Mouse (Mus musculus) heart, embryonic 12.5 days (tissue): ENCODE measurements at regions not wholly inside any gene's neighbourhood (a gene's known extent, or its start where the extent isn't known, plus 50 kb on each side); places are given as distances from the start of the nearest gene placed in this dataset.

ENCODE experiments used
- ATAC-seq: fragments of 200-750 bp; cut with Nextera tagmentation; 2 replicates; pipeline ENCODE4 v1.8.0; 2017; ENCODE audit warnings: moderate TSS enrichment, moderate library complexity; ENCODE audit not compliant: insufficient number of reproducible peaks, low FRiP score
- H3K27ac ChIP-seq: fragments of 300-500 bp; sonication (generic); 2 replicates; pipeline ENCODE4 v1.5.1; 2016; ENCODE audit warnings: mild to moderate bottlenecking, moderate library complexity; ENCODE audit not compliant: poor library complexity, severe bottlenecking
- H3K27me3 ChIP-seq: fragments of 300-500 bp; sonication (generic); replicated peaks from 2 replicates; pipeline ENCODE4 v1.6.1; 2016; ENCODE audit warnings: mild to moderate bottlenecking, moderate library complexity
- H3K36me3 ChIP-seq: fragments of 300-500 bp; sonication (generic); 2 replicates; pipeline ENCODE4 v1.6.1; 2016; ENCODE audit warnings: mild to moderate bottlenecking, moderate library complexity
- H3K4me1 ChIP-seq: fragments of 300-500 bp; sonication (generic); replicated peaks from 2 replicates; pipeline ENCODE4 v1.6.1; 2016; ENCODE audit warnings: mild to moderate bottlenecking
- H3K4me2 ChIP-seq: fragments of 300-500 bp; sonication (generic); 2 replicates; pipeline ENCODE4 v1.6.1; 2016; ENCODE audit warnings: mild to moderate bottlenecking, moderate library complexity
- H3K4me3 ChIP-seq: fragments of 300-500 bp; sonication (generic); 2 replicates; pipeline ENCODE4 v1.5.1; 2016; ENCODE audit warnings: mild to moderate bottlenecking
- H3K9ac ChIP-seq: fragments of 300-500 bp; sonication (generic); 2 replicates; pipeline ENCODE4 v1.6.1; 2016; ENCODE audit warnings: mild to moderate bottlenecking, moderate library complexity
- H3K9me3 ChIP-seq: fragments of 300-500 bp; sonication (generic); replicated peaks from 2 replicates; pipeline ENCODE4 v1.6.1; 2016; ENCODE audit warnings: mild to moderate bottlenecking, moderate library complexity
- WGBS: fragments of 180-500 bp; shearing (Covaris S2); methylation state at CpG from one replicate; pipeline ENCODE4 v1.1.7; 2016; 5-methylcytosine and 5-hydroxymethylcytosine counted together

- no peak overlapping the region for H3K4me3 ChIP-seq
- H3K4me1 ChIP-seq: peaks cover 23% of the 10 kb centered on the region
- H3K27me3 ChIP-seq: no peaks in the 10 kb centered on the region
- no peak overlapping the region for H3K4me2 ChIP-seq
- H3K27ac ChIP-seq: no peak overlapping the region
- 91% methylated on average over 15 of the region's 15 CpGs for WGBS
- H3K9me3 ChIP-seq: no peaks in the 10 kb centered on the region
- H3K9ac ChIP-seq: no peak overlapping the region
- ATAC-seq: no peak
- H3K36me3 ChIP-seq: no peaks in the 10 kb centered on the region
These were observed 50.1 kb upstream of the Arhgap29 start for GRCm38 (mm10) chr3:121902246-121902645.

DNA sequence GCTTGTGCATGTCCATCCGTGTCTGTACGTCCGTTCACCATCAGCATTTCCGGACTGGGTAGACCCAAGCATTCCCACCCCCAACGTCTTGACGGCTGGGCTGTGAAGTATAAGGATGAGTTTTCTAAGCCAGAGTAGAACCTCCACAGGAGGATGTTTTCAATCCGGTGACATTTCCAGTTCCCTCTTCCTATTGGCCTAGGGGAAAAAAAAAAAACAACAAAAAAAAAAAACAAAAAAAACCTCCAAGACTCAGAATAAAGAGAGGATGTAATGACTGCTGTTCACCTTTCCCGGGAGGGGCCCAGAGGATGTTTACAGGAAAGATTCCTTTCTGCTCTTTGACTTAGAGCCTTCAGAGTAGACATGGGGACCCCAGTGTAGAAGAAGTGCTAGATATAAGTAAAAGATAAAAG, 51.9 kb upstream of the Arhgap29 start:
- Histone ChIP-seq H3K4me2 (no peak overlapping the region), H3K27me3 (no peaks in the 10 kb centered on the region), H3K9me3 (no peaks in the 10 kb centered on the region), H3K27ac (no peak overlapping the region), H3K36me3 (no peaks in the 10 kb centered on the region), H3K4me1 (peaks cover 6% of the 10 kb centered on the region), H3K4me3 (no peak overlapping the region), H3K9ac (no peak overlapping the region)
- no peak for ATAC-seq
- 56% methylated on average over 8 of the region's 8 CpGs for WGBS

DNA sequence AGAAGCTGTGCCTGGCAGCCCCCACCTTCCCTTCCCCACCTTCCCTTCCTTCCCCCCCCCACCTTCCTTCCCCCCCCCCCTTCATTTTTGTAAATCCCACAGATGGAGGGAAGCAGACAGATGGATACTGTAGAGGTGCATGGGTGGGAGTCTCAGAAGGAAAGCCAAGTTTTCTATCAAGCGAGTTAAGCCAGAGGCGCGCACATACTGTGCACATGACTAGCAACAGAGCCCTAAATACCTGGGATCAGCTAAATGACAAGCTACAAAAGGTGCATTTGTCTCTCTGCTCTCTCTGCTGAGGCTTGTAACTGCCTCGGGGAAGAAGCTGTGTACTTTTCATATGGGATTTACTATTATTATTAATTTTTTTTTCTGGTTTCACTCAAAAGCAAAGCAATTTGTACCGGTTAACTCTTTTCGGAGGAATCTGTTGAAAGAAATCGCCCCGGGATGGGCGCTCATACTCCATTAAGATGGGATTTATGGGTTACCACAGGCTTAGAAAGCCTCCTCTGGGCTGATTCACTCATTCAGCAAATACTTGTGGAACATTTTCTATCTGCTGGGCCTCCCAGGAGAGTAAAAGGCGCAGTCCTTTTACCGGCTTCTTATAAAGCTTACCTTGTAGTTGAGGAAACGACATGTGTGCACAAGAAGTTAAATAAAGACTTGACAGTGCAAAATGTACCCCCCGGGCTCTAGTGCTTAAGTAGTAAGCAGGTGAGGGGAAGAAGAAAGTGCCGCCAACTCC, 54.3 kb upstream of the Arhgap29 start:
- WGBS: 79% methylated on average over 14 of the region's 14 CpGs
- H3K4me1 ChIP-seq: no peaks in the 10 kb centered on the region
- ATAC-seq: no peak
- H3K9ac ChIP-seq: no peak overlapping the region
- H3K36me3 ChIP-seq: no peaks in the 10 kb centered on the region
- H3K4me3 ChIP-seq: no peak overlapping the region
- no peak overlapping the region for H3K4me2 ChIP-seq
- no peaks in the 10 kb centered on the region for H3K9me3 ChIP-seq
- no peaks in the 10 kb centered on the region for H3K27me3 ChIP-seq
- H3K27ac ChIP-seq: no peak overlapping the region

DNA sequence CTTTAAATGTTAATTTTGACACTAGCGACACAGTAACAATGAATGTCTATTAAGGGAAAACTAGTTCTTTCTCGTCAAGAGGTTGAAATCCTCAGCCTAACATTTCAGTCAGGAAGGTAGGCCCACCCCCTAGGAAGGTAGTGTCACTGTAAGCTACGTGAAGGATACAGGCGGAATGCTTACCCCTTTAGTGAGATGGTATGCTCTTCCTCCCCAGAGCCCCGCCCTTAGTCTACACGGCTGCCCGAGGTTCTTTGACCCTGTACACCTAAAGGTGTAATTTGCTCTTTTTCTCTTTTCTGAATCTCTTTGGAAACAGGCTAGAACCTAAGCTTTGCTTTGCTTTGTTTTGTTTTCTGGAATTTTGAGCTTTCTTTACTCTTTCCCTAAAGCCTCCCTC, 58.7 kb upstream of the Arhgap29 start:
- Histone ChIP-seq H3K36me3 (no peaks in the 10 kb centered on the region), H3K4me2 (no peak overlapping the region), H3K9me3 (no peaks in the 10 kb centered on the region), H3K4me3 (no peak overlapping the region), H3K9ac (no peak overlapping the region), H3K27me3 (no peaks in the 10 kb centered on the region), H3K4me1 (peaks cover 30% of the 10 kb centered on the region), H3K27ac (no peak overlapping the region)
- ATAC-seq: no peak
- 71% methylated on average over 7 of the region's 7 CpGs for WGBS

- peaks cover 30% of the 10 kb centered on the region for H3K4me1 ChIP-seq
- ATAC-seq: no peak
- no peak overlapping the region for H3K4me3 ChIP-seq
- H3K4me2 ChIP-seq: no peak overlapping the region
- no peaks in the 10 kb centered on the region for H3K36me3 ChIP-seq
- no peaks in the 10 kb centered on the region for H3K9me3 ChIP-seq
- no peak overlapping the region for H3K9ac ChIP-seq
- 80% methylated on average over 3 of the region's 3 CpGs for WGBS
- no peak overlapping the region for H3K27ac ChIP-seq
- H3K27me3 ChIP-seq: no peaks in the 10 kb centered on the region
These were observed 59.7 kb upstream of the Arhgap29 start for GRCm38 (mm10) chr3:121892675-121893074.

- H3K27me3 ChIP-seq: no peaks in the 10 kb centered on the region
- H3K27ac ChIP-seq: peak overlapping the region; percentile 79
- ATAC-seq: peak; percentile 68
- WGBS: 15% methylated on average over 9 of the region's 9 CpGs
- H3K36me3 ChIP-seq: no peaks in the 10 kb centered on the region
- H3K4me1 ChIP-seq: peaks cover 40% of the 10 kb centered on the region
- no peaks in the 10 kb centered on the region for H3K9me3 ChIP-seq
- peak overlapping the region; percentile 64 for H3K4me2 ChIP-seq
- peak overlapping the region; percentile 46 for H3K9ac ChIP-seq
- H3K4me3 ChIP-seq: peak overlapping the region; percentile 37
These were observed 61.0 kb upstream of the Arhgap29 start for GRCm38 (mm10) chr3:121891338-121891737.

- Histone ChIP-seq H3K4me1 (peaks cover 48% of the 10 kb centered on the region), H3K4me2 (peak overlapping the region; percentile 64), H3K4me3 (peak overlapping the region; percentile 37), H3K27me3 (no peaks in the 10 kb centered on the region), H3K36me3 (no peaks in the 10 kb centered on the region), H3K27ac (peak overlapping the region; percentile 79), H3K9ac (peak overlapping the region; percentile 46; the same call in 1 of the 2 replicates), H3K9me3 (no peaks in the 10 kb centered on the region)
- 0 out of 2 replicates have a peak, but pooled peaks have one; percentile 13 for ATAC-seq
- 19% methylated on average over 5 of the region's 5 CpGs for WGBS
These were observed 61.8 kb upstream of the Arhgap29 start for GRCm38 (mm10) chr3:121890563-121890962.

GRCm38 (mm10) chr3:121886870-121887605, 65.3 kb upstream of the Arhgap29 start:
- Histone ChIP-seq H3K4me1 (peaks cover 48% of the 10 kb centered on the region), H3K9ac (no peak overlapping the region), H3K27ac (no peak overlapping the region), H3K4me2 (peak overlapping the region; percentile 62), H3K27me3 (no peaks in the 10 kb centered on the region; the same call in 1 of the 2 replicates), H3K4me3 (0 out of 2 replicates have a peak overlapping the region, but pooled peaks have one; percentile 13), H3K9me3 (no peaks in the 10 kb centered on the region), H3K36me3 (no peaks in the 10 kb centered on the region)
- ATAC-seq: no peak
- 21% methylated on average over 15 of the region's 15 CpGs for WGBS

GRCm38 (mm10) chr3:121886309-121886708, 66.0 kb upstream of the Arhgap29 start:
- H3K4me1 ChIP-seq: peaks cover 43% of the 10 kb centered on the region
- peak overlapping the region; percentile 62; the same call in 1 of the 2 replicates for H3K4me2 ChIP-seq
- no peaks in the 10 kb centered on the region for H3K36me3 ChIP-seq
- H3K4me3 ChIP-seq: no peak overlapping the region
- H3K9ac ChIP-seq: no peak overlapping the region
- no peak; the same call in 1 of the 2 replicates for ATAC-seq
- 0 out of 2 replicates have a peak overlapping the region, but pooled peaks have one; percentile 17 for H3K27ac ChIP-seq
- WGBS: 51% methylated on average over 10 of the region's 10 CpGs
- no peaks in the 10 kb centered on the region for H3K9me3 ChIP-seq
- H3K27me3 ChIP-seq: no peaks in the 10 kb centered on the region; the same call in 1 of the 2 replicates

DNA sequence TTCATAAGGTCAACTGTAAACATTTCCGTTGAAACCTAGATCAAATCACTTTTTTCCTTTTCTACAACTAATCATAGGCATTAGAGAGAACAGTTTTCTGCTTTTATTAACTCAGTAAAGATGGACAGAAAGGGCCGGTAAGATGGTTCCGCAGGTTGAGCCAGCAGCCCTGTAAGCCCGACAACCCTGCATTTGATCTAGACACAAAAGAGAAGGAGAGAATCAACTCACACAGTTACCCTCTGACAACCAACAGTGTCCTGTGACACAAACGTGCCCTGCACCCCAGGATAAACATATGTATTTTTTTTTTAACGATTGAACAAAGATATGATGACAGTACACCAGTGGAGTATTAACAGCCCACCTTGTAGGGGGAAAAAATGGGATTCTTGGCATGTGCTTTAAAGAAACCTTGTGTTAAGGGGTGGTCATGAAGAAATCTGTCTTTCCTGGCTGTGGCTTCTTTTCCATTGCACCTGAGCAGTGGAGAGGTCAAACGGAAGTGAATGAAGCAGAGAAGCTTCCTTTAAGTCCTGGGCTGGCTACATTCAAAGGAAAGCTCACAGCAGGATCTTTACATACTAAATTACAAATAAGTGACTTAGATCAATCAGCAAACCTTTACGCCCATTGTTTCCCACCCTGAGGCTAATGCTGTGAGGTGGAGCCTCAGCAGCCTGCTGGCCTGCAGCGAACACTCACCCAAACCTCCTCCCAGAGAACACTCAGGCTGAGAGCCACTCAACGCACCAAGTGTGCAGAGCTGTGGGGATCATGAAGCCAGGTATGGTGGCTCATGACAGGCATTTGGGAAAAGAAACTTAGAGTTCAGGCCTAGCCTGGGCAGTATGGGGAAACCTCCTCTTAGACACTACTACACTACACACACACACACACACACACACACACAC, 66.8 kb upstream of the Arhgap29 start:
- Histone ChIP-seq H3K4me1 (peaks cover 35% of the 10 kb centered on the region), H3K27ac (0 out of 2 replicates have a peak overlapping the region, but pooled peaks have one; percentile 17), H3K4me3 (no peak overlapping the region), H3K36me3 (no peaks in the 10 kb centered on the region), H3K4me2 (peak overlapping the region; percentile 8; the same call in 1 of the 2 replicates), H3K9me3 (no peaks in the 10 kb centered on the region), H3K9ac (no peak overlapping the region), H3K27me3 (no peaks in the 10 kb centered on the region; the same call in 1 of the 2 replicates)
- ATAC-seq: 0 out of 2 replicates have a peak, but pooled peaks have one; percentile 33
- 24% methylated on average over 10 of the region's 10 CpGs for WGBS
